Mouse (Mus musculus) monocyte, adult 5-6 weeks (primary cell): ENCODE results near the gene Polm. TPM values are rescaled to one million over a fixed set of nuclear protein-coding genes. Genes with fewer than 3 reads are reported as not detected.

Source experiments
- ATAC-seq: fragments of 153-309, 156-312 bp; replicated peaks from 2 replicates; pipeline ENCODE4 v1.8.0; 2017; ENCODE audit warnings: mild to moderate bottlenecking; ENCODE audit not compliant: low TSS enrichment, insufficient number of reproducible peaks, severe bottlenecking, poor library complexity, low FRiP score
- total RNA-seq: library from RNA; stranded (forward); fragments of 200-1000, 200-491, 200-594 nt; gene quantifications from 3 replicates; pipeline ENCODE4 v1.2.3, GENCODE M21; 2017

Polm gene
- total RNA-seq, 1 experiment from 2014 or later: 14.6 TPM

GRCm38 (mm10) chr11:5789071-5789753, 48.6 kb downstream of the Polm start:
- ATAC-seq: peak; percentile 28; the same call in 1 of the 2 replicates

GRCm38 (mm10) chr11:5788056-5789014, 49.5 kb downstream of the Polm start, which contains the start of gene Dbnl:
Gene Dbnl (plus strand): TSS chr11:5788488.
- ATAC-seq: peak; percentile 80

GRCm38 (mm10) chr11:5787671-5788055, 50.2 kb downstream of the Polm start:
- no peak for ATAC-seq

- peak; percentile 25 for ATAC-seq
Measured at GRCm38 (mm10) chr11:5785732-5786131, 52.1 kb downstream of the Polm start.

- ATAC-seq: no peak
Measured at GRCm38 (mm10) chr11:5782199-5782944, 55.4 kb downstream of the Polm start.

- ATAC-seq: no peak
Measured at GRCm38 (mm10) chr11:5780035-5780499, 57.7 kb downstream of the Polm start.

- no peak for ATAC-seq
Measured at GRCm38 (mm10) chr11:5778481-5778880, 59.3 kb downstream of the Polm start.

Other genes starting within 250 kb of the Polm start
- 29.1 to 47.5 TPM (median 33.5 TPM) in 3 replicates for gene Mrps24, start 122.3 kb downstream of the Polm start, total RNA-seq
- gene Urgcp, start 75.6 kb downstream of the Polm start, total RNA-seq: 7.2 to 13.7 TPM (median 10.5 TPM) in 3 replicates
- 164 to 214 TPM (median 184 TPM) in 3 replicates for gene Dbnl, start 49.5 kb downstream of the Polm start, total RNA-seq
- gene Pgam2, start 34.3 kb downstream of the Polm start, total RNA-seq: 6.4 TPM in 1 of 3 replicates, not detected in the others
- gene Aebp1, start 23.9 kb upstream of the Polm start, total RNA-seq: not detected in 3 replicates
- 7.0 to 17.2 TPM (median 15.4 TPM) in 3 replicates for gene Pold2, start 40.3 kb upstream of the Polm start, total RNA-seq
- not detected in 3 replicates for gene Myl7, start 60.8 kb upstream of the Polm start, total RNA-seq
- not detected in 3 replicates for gene Gck, start 112.1 kb upstream of the Polm start, total RNA-seq
- gene Ykt6, start 117.7 kb upstream of the Polm start, total RNA-seq: 45.7 to 57.4 TPM (median 56.8 TPM) in 3 replicates
- 8.3 to 21.9 TPM (median 14.9 TPM) in 3 replicates for gene Camk2b, start 228.3 kb upstream of the Polm start, total RNA-seq